Mouse (Mus musculus) left cerebral cortex, postnatal 14 days (tissue): ENCODE measurements at regions not wholly inside any gene's neighbourhood (a gene's known extent, or its start where the extent isn't known, plus 50 kb on each side); places are given as distances from the start of the nearest gene placed in this dataset.
"Not testable (repeated sequence)": the region's sequence is repeated elsewhere in the genome, so short reads cannot be mapped to it uniquely, and the experiment has no call there.

Source experiments
- DNase-seq, 2 experiments: peaks; one replicate each; pipeline ENCODE4 v3.0.0; 2021 to 2022; ENCODE audit warnings: low spot score in 2 of 2, mixed read lengths in 1 of 2
- intact Hi-C: fragments of 180-260 bp; cut with DNase I; formaldehyde crosslinking; loops from one replicate; pipeline ENCODE4 v1.15.1; 2025

DNA sequence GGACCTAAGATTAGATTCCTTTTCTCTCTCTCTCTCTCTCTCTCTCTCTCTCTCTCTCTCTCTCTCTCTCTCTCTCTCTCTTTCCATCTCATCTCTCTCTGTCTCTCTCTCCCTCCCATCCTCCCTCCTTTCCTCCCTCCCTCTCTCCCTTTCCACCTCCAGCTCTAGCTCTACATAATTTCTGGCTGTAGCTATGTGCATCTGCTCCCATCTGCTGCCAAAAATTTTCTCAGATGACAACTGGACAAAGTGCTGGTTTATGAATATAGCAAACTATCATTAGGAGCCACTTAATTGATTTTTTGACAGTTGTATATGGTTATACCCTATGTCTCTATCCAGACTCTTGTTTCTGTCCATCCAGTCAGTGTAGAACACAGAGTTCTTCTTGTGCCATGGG lies 237.1 kb downstream of the Tpbg start:
- intact Hi-C loops: no loop called here
- peak in 1 of 2 experiments; percentile 9 for DNase-seq

DNA sequence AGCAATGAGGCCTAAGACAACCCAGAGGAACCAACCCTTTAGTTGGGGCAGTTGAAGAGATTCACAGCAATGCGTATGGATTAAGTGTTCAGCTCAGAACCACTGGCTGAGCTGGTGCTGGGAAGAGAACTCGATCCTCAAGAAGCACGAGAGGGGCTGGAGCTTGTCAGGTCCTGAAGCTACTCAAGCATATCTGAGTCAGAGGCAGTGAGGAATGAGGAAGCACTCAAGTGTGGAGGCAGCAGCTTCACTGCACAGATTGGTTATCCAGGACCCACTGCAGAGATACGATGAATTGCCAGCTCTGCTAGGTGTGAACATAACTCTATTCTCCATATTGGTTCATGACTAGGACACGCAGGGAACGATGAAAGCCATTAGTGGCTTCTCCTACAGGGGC lies 239.7 kb downstream of the Tpbg start:
- intact Hi-C loops: no loop called here
- DNase-seq: no peak

- intact Hi-C loops: no loop called here
- no peak for DNase-seq
Measured at GRCm38 (mm10) chr9:86092998-86093397, 250.8 kb downstream of the Tpbg start.

DNA sequence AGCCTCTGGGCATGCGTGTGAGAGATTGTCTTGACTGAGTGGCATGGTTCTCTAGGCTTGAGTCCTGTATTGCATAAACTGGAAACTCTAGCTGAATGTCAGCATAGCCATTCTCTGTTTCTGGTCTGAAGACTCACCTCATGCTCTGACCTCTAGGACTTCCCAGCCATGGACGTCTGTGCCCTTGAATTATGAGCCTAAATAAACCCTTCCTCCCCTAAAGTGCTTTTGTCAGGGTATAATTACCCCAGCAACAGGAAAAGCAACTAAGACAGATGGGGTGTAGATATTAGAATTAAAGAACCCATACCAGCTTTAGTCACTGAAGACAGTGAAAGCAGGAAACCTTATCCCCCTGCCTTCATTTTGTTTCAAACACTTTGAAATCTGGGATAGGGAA lies 253.3 kb downstream of the Tpbg start:
- DNase-seq: no peak
- intact Hi-C loops: no loop called here

- intact Hi-C loops: no loop called here
- DNase-seq: no peak
Measured at GRCm38 (mm10) chr9:86096246-86096645, 254.1 kb downstream of the Tpbg start.

- intact Hi-C loops: no loop called here
- DNase-seq: no peak
Measured at GRCm38 (mm10) chr9:86099325-86099724, 257.1 kb downstream of the Tpbg start.

DNA sequence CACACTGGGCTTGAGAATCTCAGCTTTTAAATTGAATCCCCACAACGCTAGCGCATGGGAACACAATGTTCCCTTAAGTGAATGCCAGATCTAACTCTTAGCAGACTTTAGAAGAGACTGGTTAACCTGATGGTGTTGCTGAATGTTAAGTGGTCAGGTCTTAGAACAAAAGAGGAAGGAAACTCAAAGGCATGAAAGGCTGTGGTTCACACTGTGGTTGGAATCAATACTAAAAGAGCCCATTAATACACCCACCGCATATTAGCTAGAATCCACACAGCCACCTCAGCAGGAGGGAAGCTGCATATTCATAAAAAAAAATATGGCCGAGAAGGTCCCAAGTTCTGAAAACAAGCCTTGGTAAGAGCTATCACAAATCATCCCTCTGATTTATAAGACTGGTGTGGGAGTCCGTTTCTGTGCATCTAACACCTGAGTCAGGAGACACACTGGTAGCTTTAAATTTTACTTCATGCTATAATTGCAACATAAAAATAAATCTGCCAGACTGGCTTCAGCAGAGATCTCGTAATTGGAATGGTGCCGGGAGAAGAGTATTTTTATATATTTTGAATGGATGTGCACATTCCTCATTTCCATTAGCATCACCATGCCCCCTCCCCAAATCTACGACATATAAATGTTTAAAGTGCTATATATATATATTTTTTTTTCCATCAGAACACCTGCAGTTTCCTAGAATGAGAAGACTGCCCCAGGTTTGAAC lies 259.3 kb downstream of the Tpbg start:
- intact Hi-C loops: no loop called here
- DNase-seq: peak; percentile 11 to 61

DNA sequence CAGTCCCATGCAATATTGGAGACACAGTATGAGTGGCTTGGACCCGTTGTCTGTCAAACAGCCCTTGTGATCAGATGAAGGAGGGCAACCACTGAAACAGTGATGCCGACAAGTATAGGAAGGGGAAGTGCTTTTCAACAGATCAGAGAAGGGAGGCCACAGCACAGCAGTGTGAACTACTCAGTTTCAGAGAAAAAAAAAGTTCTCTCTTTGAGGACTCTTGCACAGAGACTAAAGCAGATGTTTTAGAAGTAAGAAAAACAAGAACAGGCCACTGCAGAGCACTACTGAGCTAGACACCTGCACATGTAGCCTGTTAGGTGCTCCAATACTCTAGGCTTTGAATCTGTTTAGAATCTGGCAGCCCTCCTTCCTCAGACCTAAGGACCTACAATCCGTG lies 261.4 kb downstream of the Tpbg start:
- no peak for DNase-seq
- intact Hi-C loops: no loop called here

DNA sequence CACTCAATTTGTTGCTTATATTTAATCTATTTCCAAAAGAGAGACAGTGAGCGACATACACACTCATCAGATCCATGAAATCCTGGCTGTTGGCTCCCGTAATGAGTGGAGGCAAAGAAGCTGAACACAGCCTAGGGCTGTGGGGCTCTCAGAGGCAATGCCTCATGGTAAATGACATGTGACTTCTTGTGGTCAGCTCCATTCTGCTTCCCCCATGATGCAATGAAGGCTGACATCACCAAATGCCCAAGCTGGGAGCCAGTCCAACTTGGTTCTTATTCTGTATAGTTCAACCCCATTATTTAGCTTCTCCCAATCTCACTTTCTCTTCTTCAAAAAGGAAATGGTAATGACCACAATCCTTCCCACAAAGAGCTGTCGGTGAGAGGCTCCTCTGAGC lies 262.5 kb downstream of the Tpbg start:
- intact Hi-C loops: no loop called here
- no peak for DNase-seq

GRCm38 (mm10) chr9:86105851-86106250 lies 263.7 kb downstream of the Tpbg start:
- intact Hi-C loops: no loop called here
- no peak for DNase-seq

DNA sequence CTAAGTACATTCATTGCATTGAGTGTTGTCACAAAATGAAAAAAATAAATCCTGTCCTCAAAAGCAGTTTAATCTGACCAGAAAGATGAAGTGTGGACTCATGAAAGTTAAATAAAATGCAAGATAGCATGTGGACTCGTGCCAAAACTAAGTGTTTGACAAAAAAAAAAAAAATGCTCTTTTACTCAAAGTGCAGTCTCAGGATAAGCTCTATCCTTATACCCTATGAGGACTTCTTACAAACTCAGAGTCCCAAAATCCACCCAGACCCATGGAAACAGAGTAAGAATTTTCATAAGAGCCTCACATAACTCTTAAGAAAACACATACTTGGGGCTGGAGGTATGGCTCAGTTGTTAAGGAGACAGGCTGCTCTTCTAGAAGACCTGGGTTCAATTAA lies 267.7 kb downstream of the Tpbg start:
- intact Hi-C loops: no loop called here
- no peak for DNase-seq

DNA sequence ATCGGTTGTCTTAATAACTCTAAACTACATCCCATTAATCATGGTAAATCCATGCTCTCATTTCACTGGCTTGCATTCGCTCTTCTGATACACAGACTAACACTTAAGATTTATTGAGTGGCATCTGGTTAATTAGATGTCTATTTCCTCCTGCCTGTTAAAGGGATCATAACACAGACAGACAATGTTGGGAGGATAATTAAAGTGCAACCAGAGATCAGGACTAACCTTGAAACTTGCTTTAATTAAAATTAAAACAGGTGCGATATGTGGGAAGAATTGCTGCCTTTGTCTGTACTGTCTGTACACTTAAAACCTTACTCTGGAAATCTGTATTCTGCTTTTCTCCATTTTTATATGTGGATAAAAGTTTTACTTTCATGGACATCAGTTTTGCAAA lies 277.2 kb downstream of the Tpbg start:
- DNase-seq: no peak
- intact Hi-C loops: no loop called here

GRCm38 (mm10) chr9:86135617-86136016 lies 293.4 kb downstream of the Tpbg start:
- DNase-seq, intact Hi-C loops: not testable (repeated sequence)

DNA sequence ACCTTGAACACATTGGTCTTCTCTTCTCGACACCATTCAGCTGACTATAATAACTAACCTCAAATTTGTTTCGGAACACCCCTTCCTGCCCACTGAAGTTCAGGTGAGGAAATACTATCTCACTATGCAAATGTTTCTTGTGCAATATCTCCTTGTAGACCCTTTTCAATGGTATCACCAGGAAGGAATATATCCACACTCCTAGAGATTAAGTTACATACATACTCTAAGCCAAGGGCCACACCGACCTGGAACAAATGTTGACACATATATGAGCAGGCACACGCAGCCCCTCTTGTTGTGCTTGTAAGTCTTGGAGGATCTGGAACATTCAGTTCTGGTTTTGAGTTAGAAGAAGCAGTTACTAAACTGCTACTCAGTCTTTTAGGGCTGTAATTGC lies 303.7 kb downstream of the Tpbg start:
- no peak for DNase-seq
- intact Hi-C loops: no loop called here

DNA sequence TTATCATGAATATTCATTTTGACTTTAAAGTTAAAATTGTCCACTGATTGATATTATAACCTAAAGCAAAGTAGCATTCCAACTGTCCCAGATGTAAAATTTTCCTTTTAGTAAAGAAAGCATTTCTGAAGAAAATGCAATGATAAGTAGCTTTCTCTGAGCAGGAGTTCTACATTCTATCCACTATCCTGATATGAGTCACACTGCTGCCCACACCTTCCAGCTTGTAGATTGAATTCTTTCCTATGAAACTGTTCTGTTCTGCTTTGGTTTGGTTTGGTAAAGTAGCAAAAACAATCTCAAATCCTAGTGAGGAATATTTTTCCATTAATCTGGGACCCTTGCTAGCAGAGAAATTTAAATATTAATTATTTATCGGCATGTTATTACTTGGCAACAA lies 304.4 kb downstream of the Ube2cbp start:
- peak; percentile 5 to 15 for DNase-seq
- intact Hi-C loops: no loop called here

- intact Hi-C loops: no loop called here
- no peak for DNase-seq
Measured at GRCm38 (mm10) chr9:86166362-86167067, 298.2 kb downstream of the Ube2cbp start.

DNA sequence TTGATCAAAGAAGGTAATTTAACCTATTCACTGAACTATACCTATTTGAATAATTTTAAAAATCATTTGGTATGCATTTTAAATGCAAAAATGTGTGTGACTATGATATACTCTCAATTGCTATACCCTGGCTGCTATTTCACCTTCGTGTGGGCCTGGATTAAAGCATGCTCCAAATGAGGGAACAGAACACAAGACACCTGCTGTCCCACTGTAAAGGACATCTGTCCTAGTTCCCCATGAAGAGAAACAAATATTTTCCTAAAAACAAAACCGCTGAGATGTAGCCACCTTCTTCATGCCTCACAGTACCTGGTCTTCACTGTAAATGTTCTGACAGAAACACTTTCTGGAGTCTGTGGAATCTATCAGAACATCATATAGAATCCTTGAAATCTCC lies 294.0 kb downstream of the Ube2cbp start:
- no peak for DNase-seq
- intact Hi-C loops: no loop called here

DNA sequence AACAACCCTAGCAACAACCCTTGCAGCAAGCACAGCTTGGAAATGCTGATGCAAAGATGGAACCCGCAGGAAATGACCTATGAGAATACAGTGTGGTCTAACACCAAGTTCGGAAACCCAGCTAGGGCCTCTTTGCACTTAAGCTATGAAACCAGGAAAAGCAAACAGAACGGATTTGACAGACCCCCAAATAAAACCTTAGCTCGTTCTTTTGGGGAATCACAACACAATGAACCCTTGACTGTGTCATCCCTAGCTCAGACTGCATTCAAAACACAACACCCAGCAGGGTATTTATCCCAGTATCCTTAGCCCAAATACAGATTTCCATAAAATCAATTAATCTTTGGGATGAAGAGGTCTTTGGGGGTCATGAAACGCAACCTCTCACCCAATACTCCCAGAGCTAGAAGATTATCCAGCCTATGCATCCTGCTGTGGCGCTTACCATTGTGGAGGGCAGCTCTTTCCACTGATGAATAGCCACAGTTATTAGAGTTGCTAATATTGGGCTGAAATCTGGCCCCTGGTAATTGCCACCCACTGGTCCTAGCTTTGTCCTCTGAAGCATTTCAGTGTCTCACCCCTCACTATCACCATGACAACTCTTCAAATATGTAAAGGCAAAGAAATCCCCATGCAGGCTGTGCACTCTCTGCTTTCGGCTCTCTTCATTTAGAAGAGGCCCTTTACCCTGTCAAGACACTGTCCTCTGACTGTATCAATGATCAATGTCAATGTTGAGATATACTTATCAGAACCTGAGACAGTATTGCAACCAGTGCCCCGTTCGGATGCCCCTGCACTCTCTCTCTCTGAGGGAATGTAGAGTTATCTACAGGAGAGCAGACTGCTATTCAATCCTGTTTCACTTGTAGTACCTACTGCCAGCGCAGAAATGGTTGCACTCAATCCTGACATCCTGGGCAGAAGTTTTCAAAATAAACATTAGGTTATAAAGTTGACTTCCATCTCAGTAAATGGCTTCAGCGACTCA lies 277.7 kb downstream of the Ube2cbp start:
- DNase-seq: no peak
- intact Hi-C loops: no loop called here

- intact Hi-C loops: no loop called here
- DNase-seq: no peak
Measured at GRCm38 (mm10) chr9:86188873-86189272, 275.9 kb downstream of the Ube2cbp start.

GRCm38 (mm10) chr9:86205041-86205440 lies 259.7 kb downstream of the Ube2cbp start:
- DNase-seq: peak in 1 of 2 experiments; percentile 22
- intact Hi-C loops: no loop called here
